Mouse (Mus musculus): Measurements from ENCODE around the gene Slc25a33. TPM values are rescaled to one million over a fixed set of nuclear protein-coding genes. Genes with fewer than 3 reads are reported as not detected.

Gene Slc25a33
- 32.3 TPM for polyA plus RNA-seq (2014; fragmentation: Illumina TruSeq; extraction: RNeasy Lipid Tissue Mini Kit (QIAGEN cat#74804); ENCODE audit: low read depth, low replicate concordance)

DNA sequence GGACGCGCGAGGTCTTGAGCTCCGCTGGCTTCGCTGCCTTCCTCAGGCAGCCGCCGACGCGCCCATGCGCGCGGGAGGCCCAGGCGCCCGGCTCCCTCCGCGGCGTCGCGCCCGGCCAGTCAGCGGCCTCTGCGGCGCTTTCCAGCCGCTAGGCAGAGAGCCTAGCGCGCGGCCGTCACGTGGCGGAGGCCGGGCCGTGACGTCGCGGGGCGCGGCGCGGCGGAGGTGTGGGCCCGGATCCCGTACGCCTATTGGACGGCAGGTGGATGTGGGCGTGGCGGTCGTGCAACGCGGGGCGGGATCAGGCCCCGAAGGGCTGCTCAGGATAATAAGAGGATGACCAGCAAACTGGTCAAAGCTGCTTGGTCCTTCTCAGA is at the start of gene Slc25a33:
Gene Slc25a33 (minus strand): TSS at position 184 of the 377 bp plus-strand sequence.

GRCm38 (mm10) chr4:149737383-149738324 is 36.4 kb downstream of the Slc25a33 start, which contains the start of gene Tmem201:
Tmem201 (minus strand) TSS chr4:149738044.

GRCm38 (mm10) chr4:149702210-149702979 is 71.7 kb downstream of the Slc25a33 start, which contains the start of gene Pik3cd:
Pik3cd (minus strand) TSS chr4:149702571.

Other genes with a start within 250 kb of the Slc25a33 start
- gene Clstn1, start 187.8 kb downstream of the Slc25a33 start, polyA plus RNA-seq (2014; fragmentation: Illumina TruSeq; extraction: RNeasy Lipid Tissue Mini Kit (QIAGEN cat#74804); ENCODE audit: low read depth, low replicate concordance), result 5.9 TPM
- gene Pik3cd, start 71.7 kb downstream of the Slc25a33 start, polyA plus RNA-seq (2014; fragmentation: Illumina TruSeq; extraction: RNeasy Lipid Tissue Mini Kit (QIAGEN cat#74804); ENCODE audit: low read depth, low replicate concordance), result 1.5 TPM
- 0.74 TPM for gene Tmem201, start 36.2 kb downstream of the Slc25a33 start, polyA plus RNA-seq (2014; fragmentation: Illumina TruSeq; extraction: RNeasy Lipid Tissue Mini Kit (QIAGEN cat#74804); ENCODE audit: low read depth, low replicate concordance)
- 5.2 TPM for gene Spsb1, start 180.8 kb upstream of the Slc25a33 start, polyA plus RNA-seq (2014; fragmentation: Illumina TruSeq; extraction: RNeasy Lipid Tissue Mini Kit (QIAGEN cat#74804); ENCODE audit: low read depth, low replicate concordance)
- 1.5 TPM for gene H6pd, start 234.7 kb upstream of the Slc25a33 start, polyA plus RNA-seq (2014; fragmentation: Illumina TruSeq; extraction: RNeasy Lipid Tissue Mini Kit (QIAGEN cat#74804); ENCODE audit: low read depth, low replicate concordance)